Mouse (Mus musculus) G1E (cell line): ENCODE measurements at regions not wholly inside any gene's neighbourhood (a gene's known extent, or its start where the extent isn't known, plus 50 kb on each side); places are given as distances from the start of the nearest gene placed in this dataset.

Source experiments
- CTCF ChIP-seq: IDR thresholded peaks from 2 replicates; pipeline ENCODE4 v1.5.1; 2012; ENCODE audit warnings: low read depth, low read length, inconsistent platforms, mixed read lengths
- GATA1 ChIP-seq: IDR thresholded peaks from 2 replicates; pipeline ENCODE4 v1.6.1; 2012; ENCODE audit warnings: borderline replicate concordance, low read length, inconsistent platforms, mixed read lengths

GRCm38 (mm10) chr7:63335146-63335545 lies 109.4 kb upstream of the Otud7a start:
- TF ChIP-seq CTCF (no peak), GATA1 (no peak)
